Mouse (Mus musculus) testis, adult 2 months (tissue): ENCODE results near the gene Btn1a1.

Experiments used
- CTCF ChIP-seq: fragments of 200-500 bp; IDR thresholded peaks from 2 replicates; pipeline ENCODE4 v1.5.1; 2012; ENCODE audit warnings: low read depth, mild to moderate bottlenecking, inconsistent platforms, low read length, moderate library complexity; ENCODE audit not compliant: control insufficient read depth, insufficient read depth, insufficient replicate concordance
- POLR2A ChIP-seq: fragments of 200-500 bp; IDR thresholded peaks from 2 replicates; pipeline ENCODE4 v1.6.1; 2012; ENCODE audit warnings: low read depth, mild to moderate bottlenecking, inconsistent platforms, low read length, moderate library complexity; ENCODE audit not compliant: control insufficient read depth

DNA sequence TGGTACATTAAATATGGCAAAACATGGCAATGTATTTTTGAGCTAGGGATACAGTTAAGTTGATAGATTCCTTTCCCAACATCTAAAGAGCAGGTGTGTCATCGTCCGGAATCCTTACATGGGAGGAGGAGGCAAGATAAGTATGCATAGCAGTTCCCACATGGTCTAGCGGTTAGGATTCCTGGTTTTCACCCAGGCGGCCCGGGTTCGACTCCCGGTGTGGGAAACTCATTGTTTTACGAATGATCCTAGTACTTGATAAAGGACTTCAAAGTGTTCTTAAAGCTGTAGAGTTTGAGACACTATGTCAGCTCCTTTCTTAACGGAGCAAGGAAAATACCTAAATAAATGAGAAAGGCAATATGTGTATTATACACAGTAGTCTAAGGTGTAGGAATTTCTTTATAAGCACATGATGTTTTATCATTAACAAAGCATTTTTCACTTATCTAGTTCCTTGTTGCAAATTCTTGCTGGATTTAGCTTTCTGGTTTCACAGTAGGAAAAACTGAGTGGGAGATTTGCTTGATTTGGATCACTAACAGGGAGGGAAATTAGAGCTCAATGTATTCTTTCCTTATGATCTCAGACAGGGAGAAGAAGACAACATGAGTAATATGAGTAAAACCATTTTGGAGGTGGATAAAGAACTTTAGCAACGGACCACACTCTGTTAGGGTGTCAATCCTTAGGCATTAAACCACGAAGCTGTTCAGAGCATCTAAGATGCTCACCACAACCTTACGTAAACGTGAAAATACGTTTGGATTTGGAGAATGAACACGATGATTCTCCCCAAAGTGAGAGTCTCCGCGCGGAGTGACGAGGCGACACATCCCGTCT lies 2.1 kb downstream of the Btn1a1 start:
- no peak for TF ChIP-seq POLR2A
- TF ChIP-seq CTCF: no peak
